Mouse (Mus musculus): ENCODE data around the gene Olfr554. TPM values are rescaled to one million over a fixed set of nuclear protein-coding genes. Genes with fewer than 3 reads are reported as not detected.
A peak's percentile ranks its signal among the peaks of the same experiment; 100 is the strongest.

The Olfr554 gene
- polyA plus RNA-seq, 1 experiment = not detected

GRCm38 (mm10) chr7:102681916-102682315, 43.7 kb downstream of the Olfr554 start:
- Histone ChIP-seq H3K27me3 (ENCODE audit: control insufficient read depth, insufficient read depth, low read length, poor library complexity, severe bottlenecking) (no peaks in the 10 kb centered on the region; the same call in 1 of the 2 replicates), H3K4me3 (ENCODE audit: low read depth, low read length) (no peak overlapping the region), H3K9me3 (replicated peaks; ENCODE audit: control insufficient read depth, insufficient read depth, low read length, poor library complexity, severe bottlenecking) (no peaks in the 10 kb centered on the region), H3K27ac (ENCODE audit: insufficient read depth, low read length) (no peak overlapping the region), H3K4me1 (ENCODE audit: control insufficient read depth, insufficient read depth, low read length) (no peaks in the 10 kb centered on the region), H3K36me3 (ENCODE audit: control insufficient read depth, insufficient read depth, low read length, poor library complexity, severe bottlenecking) (no peaks in the 10 kb centered on the region), H3K9ac (ENCODE audit: low read depth, poor library complexity, severe bottlenecking) (no peak overlapping the region)
- no peak for TF ChIP-seq POLR2A (IDR thresholded peaks at IDR 0.05; ENCODE audit: insufficient read depth, low read length)
- TF ChIP-seq CTCF (IDR thresholded peaks at IDR 0.05; ENCODE audit: low read depth, low read length) = no peak
- no peak for TF ChIP-seq EP300 (IDR thresholded peaks at IDR 0.05; ENCODE audit: insufficient read depth, low read depth, low read length)

GRCm38 (mm10) chr7:102686944-102687501, 48.8 kb downstream of the Olfr554 start, which contains the start of gene Trim68:
Gene Trim68, minus strand, starts transcription at chr7:102687327.
- H3K4me1 ChIP-seq (ENCODE audit: control insufficient read depth, insufficient read depth, low read length) = no peaks in the 10 kb centered on the region
- H3K27ac ChIP-seq (ENCODE audit: insufficient read depth, low read length) = no peak within 1 kb of the TSS
- H3K27me3 ChIP-seq (ENCODE audit: control insufficient read depth, insufficient read depth, low read length, poor library complexity, severe bottlenecking) = no peaks in the 10 kb centered on the region; the same call in 1 of the 2 replicates
- no peak for TF ChIP-seq EP300 (IDR thresholded peaks at IDR 0.05; ENCODE audit: insufficient read depth, low read depth, low read length)
- TF ChIP-seq POLR2A (IDR thresholded peaks at IDR 0.05; ENCODE audit: insufficient read depth, low read length) = no peak
- TF ChIP-seq CTCF (IDR thresholded peaks at IDR 0.05; ENCODE audit: low read depth, low read length) = no peak
- peak within 1 kb of the TSS; percentile 73 for H3K9ac ChIP-seq (ENCODE audit: low read depth, poor library complexity, severe bottlenecking)
- H3K4me3 ChIP-seq (ENCODE audit: low read depth, low read length) = peak within 1 kb of the TSS; percentile 87
- no peaks in the 10 kb centered on the region for H3K36me3 ChIP-seq (ENCODE audit: control insufficient read depth, insufficient read depth, low read length, poor library complexity, severe bottlenecking)
- peaks cover 2% of the 10 kb centered on the region; the same call in 1 of the 2 replicates for H3K9me3 ChIP-seq (replicated peaks; ENCODE audit: control insufficient read depth, insufficient read depth, low read length, poor library complexity, severe bottlenecking)

Other genes with a start within 250 kb of the Olfr554 start
- gene Rrm1, start 196.7 kb upstream of the Olfr554 start, polyA plus RNA-seq (2011; ENCODE audit: insufficient read depth, insufficient read length, low read depth, missing spikeins) = 157 and 167 TPM in 2 replicates
- not detected in 2 replicates for gene Olfr543, start 156.8 kb upstream of the Olfr554 start, polyA plus RNA-seq (2011; ENCODE audit: insufficient read depth, insufficient read length, low read depth, missing spikeins)
- not detected in 2 replicates for gene Olfr544, start 150.1 kb upstream of the Olfr554 start, polyA plus RNA-seq (2011; ENCODE audit: insufficient read depth, insufficient read length, low read depth, missing spikeins)
- gene Olfr545, start 138.9 kb upstream of the Olfr554 start, polyA plus RNA-seq (2011; ENCODE audit: insufficient read depth, insufficient read length, low read depth, missing spikeins) = not detected in 2 replicates
- not detected in 2 replicates for gene Olfr547, start 103.7 kb upstream of the Olfr554 start, polyA plus RNA-seq (2011; ENCODE audit: insufficient read depth, insufficient read length, low read depth, missing spikeins)
- not detected in 2 replicates for gene Olfr548-ps1, start 97.5 kb upstream of the Olfr554 start, polyA plus RNA-seq (2011; ENCODE audit: insufficient read depth, insufficient read length, low read depth, missing spikeins)
- gene Olfr549, start 88.6 kb upstream of the Olfr554 start, polyA plus RNA-seq (2011; ENCODE audit: insufficient read depth, insufficient read length, low read depth, missing spikeins) = not detected in 2 replicates
- 8.6 and 9.9 TPM in 2 replicates for gene Trim21, start 72.9 kb upstream of the Olfr554 start, polyA plus RNA-seq (2011; ENCODE audit: insufficient read depth, insufficient read length, low read depth, missing spikeins)
- gene Olfr550, start 67.0 kb upstream of the Olfr554 start, polyA plus RNA-seq (2011; ENCODE audit: insufficient read depth, insufficient read length, low read depth, missing spikeins) = not detected in 2 replicates
- not detected in 2 replicates for gene Olfr551, start 46.5 kb upstream of the Olfr554 start, polyA plus RNA-seq (2011; ENCODE audit: insufficient read depth, insufficient read length, low read depth, missing spikeins)
- not detected in 2 replicates for gene Olfr552, start 40.7 kb upstream of the Olfr554 start, polyA plus RNA-seq (2011; ENCODE audit: insufficient read depth, insufficient read length, low read depth, missing spikeins)
- not detected in 2 replicates for gene Olfr553, start 20.2 kb upstream of the Olfr554 start, polyA plus RNA-seq (2011; ENCODE audit: insufficient read depth, insufficient read length, low read depth, missing spikeins)
- gene Olfr555, start 20.4 kb downstream of the Olfr554 start, polyA plus RNA-seq (2011; ENCODE audit: insufficient read depth, insufficient read length, low read depth, missing spikeins) = not detected in 2 replicates
- gene Olfr556, start 26.5 kb downstream of the Olfr554 start, polyA plus RNA-seq (2011; ENCODE audit: insufficient read depth, insufficient read length, low read depth, missing spikeins) = not detected in 2 replicates
- 7.6 and 9.9 TPM in 2 replicates for gene Trim68, start 48.9 kb downstream of the Olfr554 start, polyA plus RNA-seq (2011; ENCODE audit: insufficient read depth, insufficient read length, low read depth, missing spikeins)
- gene Olfr557, start 57.5 kb downstream of the Olfr554 start, polyA plus RNA-seq (2011; ENCODE audit: insufficient read depth, insufficient read length, low read depth, missing spikeins) = not detected in 2 replicates
- not detected in 2 replicates for gene Olfr558, start 63.8 kb downstream of the Olfr554 start, polyA plus RNA-seq (2011; ENCODE audit: insufficient read depth, insufficient read length, low read depth, missing spikeins)
- not detected in 2 replicates for gene Olfr33, start 80.6 kb downstream of the Olfr554 start, polyA plus RNA-seq (2011; ENCODE audit: insufficient read depth, insufficient read length, low read depth, missing spikeins)
- not detected in 2 replicates for gene Olfr559, start 89.1 kb downstream of the Olfr554 start, polyA plus RNA-seq (2011; ENCODE audit: insufficient read depth, insufficient read length, low read depth, missing spikeins)
- gene Olfr560, start 120.9 kb downstream of the Olfr554 start, polyA plus RNA-seq (2011; ENCODE audit: insufficient read depth, insufficient read length, low read depth, missing spikeins) = not detected in 2 replicates
- not detected in 2 replicates for gene Olfr78, start 121.0 kb downstream of the Olfr554 start, polyA plus RNA-seq (2011; ENCODE audit: insufficient read depth, insufficient read length, low read depth, missing spikeins)
- not detected in 2 replicates for gene Olfr561, start 132.8 kb downstream of the Olfr554 start, polyA plus RNA-seq (2011; ENCODE audit: insufficient read depth, insufficient read length, low read depth, missing spikeins)
- gene Olfr564, start 165.0 kb downstream of the Olfr554 start, polyA plus RNA-seq (2011; ENCODE audit: insufficient read depth, insufficient read length, low read depth, missing spikeins) = not detected in 2 replicates
- gene Olfr566, start 220.3 kb downstream of the Olfr554 start, polyA plus RNA-seq (2011; ENCODE audit: insufficient read depth, insufficient read length, low read depth, missing spikeins) = not detected in 2 replicates
- not detected in 2 replicates for gene Olfr568, start 238.7 kb downstream of the Olfr554 start, polyA plus RNA-seq (2011; ENCODE audit: insufficient read depth, insufficient read length, low read depth, missing spikeins)

Measured in ES-Bruce4 (cell line).